Mouse (Mus musculus) thymus, postnatal 14 days (tissue): Measurements from ENCODE around the gene Baz2b.

ENCODE experiments used
- DNase-seq: peaks from one replicate; pipeline ENCODE4 v3.0.0; 2021

The Baz2b gene

GRCm38 (mm10) chr2:59991775-59992174, 217.9 kb downstream of the Baz2b start:
- no peak for DNase-seq

GRCm38 (mm10) chr2:59987521-59987920, 222.1 kb downstream of the Baz2b start:
- no peak for DNase-seq

- DNase-seq = no peak
Observed at GRCm38 (mm10) chr2:59979488-59980220, 230.0 kb downstream of the Baz2b start.

GRCm38 (mm10) chr2:59976680-59977079, 233.0 kb downstream of the Baz2b start:
- DNase-seq = no peak

GRCm38 (mm10) chr2:59975772-59976171, 233.9 kb downstream of the Baz2b start:
- no peak for DNase-seq

GRCm38 (mm10) chr2:59973962-59974361, 235.7 kb downstream of the Baz2b start:
- DNase-seq = no peak

- no peak for DNase-seq
Observed at GRCm38 (mm10) chr2:59973104-59973641, 236.5 kb downstream of the Baz2b start.

GRCm38 (mm10) chr2:59970511-59970910, 239.1 kb downstream of the Baz2b start:
- no peak for DNase-seq

- DNase-seq = no peak
Observed at GRCm38 (mm10) chr2:59969099-59969498, 240.5 kb downstream of the Baz2b start.

- DNase-seq = no peak
Observed at GRCm38 (mm10) chr2:59968593-59968992, 241.0 kb downstream of the Baz2b start.

- DNase-seq = no peak
Observed at GRCm38 (mm10) chr2:59966454-59966853, 243.2 kb downstream of the Baz2b start.

GRCm38 (mm10) chr2:59963011-59963410, 246.6 kb downstream of the Baz2b start:
- DNase-seq = no peak

GRCm38 (mm10) chr2:59962579-59962978, 247.1 kb downstream of the Baz2b start:
- DNase-seq = no peak

- DNase-seq = no peak
Observed at GRCm38 (mm10) chr2:59960495-59960772, 249.2 kb downstream of the Baz2b start.

GRCm38 (mm10) chr2:59959668-59960494, 249.8 kb downstream of the Baz2b start:
- no peak for DNase-seq

- DNase-seq = no peak
Observed at GRCm38 (mm10) chr2:59958543-59958942, 251.1 kb downstream of the Baz2b start.

- DNase-seq = no peak
Observed at GRCm38 (mm10) chr2:59955916-59956315, 253.7 kb downstream of the Baz2b start.

- DNase-seq = no peak
Observed at GRCm38 (mm10) chr2:59954791-59955190, 254.8 kb downstream of the Baz2b start.

- no peak for DNase-seq
Observed at GRCm38 (mm10) chr2:59952286-59953014, 257.2 kb downstream of the Baz2b start.

GRCm38 (mm10) chr2:59951706-59952105, 257.9 kb downstream of the Baz2b start:
- DNase-seq = no peak

- no peak for DNase-seq
Observed at GRCm38 (mm10) chr2:59951127-59951526, 258.5 kb downstream of the Baz2b start.

GRCm38 (mm10) chr2:59936296-59936695, 273.3 kb downstream of the Baz2b start:
- no peak for DNase-seq

- DNase-seq = no peak
Observed at GRCm38 (mm10) chr2:59933129-59933528, 276.5 kb downstream of the Baz2b start.
